Mouse (Mus musculus) retina, adult 2 months (tissue): ENCODE data around the gene Galnt9.

ENCODE experiments used
- DNase-seq: peaks from one replicate; pipeline ENCODE4 v3.0.0-alpha.2; 2012; ENCODE audit warnings: low read depth, low spot score

Gene Galnt9

GRCm38 (mm10) chr5:110627351-110627750, 83.2 kb downstream of the Galnt9 start:
- DNase-seq, result no peak

- DNase-seq, result no peak
Observed at GRCm38 (mm10) chr5:110628156-110628555, 84.0 kb downstream of the Galnt9 start.

- no peak for DNase-seq
Observed at GRCm38 (mm10) chr5:110629525-110630120, 85.5 kb downstream of the Galnt9 start.

- DNase-seq, result peak; percentile 29
Observed at GRCm38 (mm10) chr5:110635951-110636707, 92.0 kb downstream of the Galnt9 start.

- no peak for DNase-seq
Observed at GRCm38 (mm10) chr5:110638306-110639074, 94.3 kb downstream of the Galnt9 start.

GRCm38 (mm10) chr5:110639459-110639858, 95.3 kb downstream of the Galnt9 start:
- peak; percentile 45 for DNase-seq

GRCm38 (mm10) chr5:110646377-110646776, 102.2 kb downstream of the Galnt9 start:
- no peak for DNase-seq

- DNase-seq, result peak; percentile 88
Observed at GRCm38 (mm10) chr5:110652719-110653648, 108.8 kb downstream of the Galnt9 start, which contains the start of the genes Noc4l and Ddx51. Gene Noc4l (minus strand): TSS chr5:110653417. Gene Ddx51 (plus strand): TSS chr5:110653451.

- peak; percentile 8 for DNase-seq
Observed at GRCm38 (mm10) chr5:110653686-110654085, 109.5 kb downstream of the Galnt9 start.

GRCm38 (mm10) chr5:110659682-110660081, 115.5 kb downstream of the Galnt9 start:
- no peak for DNase-seq

- no peak for DNase-seq
Observed at GRCm38 (mm10) chr5:110664041-110664440, 119.9 kb downstream of the Galnt9 start.

GRCm38 (mm10) chr5:110664750-110665269, 120.7 kb downstream of the Galnt9 start:
- DNase-seq, result no peak

GRCm38 (mm10) chr5:110665486-110666121, 121.4 kb downstream of the Galnt9 start:
- DNase-seq, result no peak
